Mouse (Mus musculus): ENCODE measurements around the gene Mink1. TPM values are rescaled to one million over a fixed set of nuclear protein-coding genes. Genes with fewer than 3 reads are reported as not detected.
A peak's percentile ranks its signal among the peaks of the same experiment; 100 is the strongest.
"Not testable (repeated sequence)": the region's sequence is repeated elsewhere in the genome, so short reads cannot be mapped to it uniquely, and the experiment has no call there.

Mink1 gene
- 63.2 TPM for polyA plus RNA-seq (2021)

DNA sequence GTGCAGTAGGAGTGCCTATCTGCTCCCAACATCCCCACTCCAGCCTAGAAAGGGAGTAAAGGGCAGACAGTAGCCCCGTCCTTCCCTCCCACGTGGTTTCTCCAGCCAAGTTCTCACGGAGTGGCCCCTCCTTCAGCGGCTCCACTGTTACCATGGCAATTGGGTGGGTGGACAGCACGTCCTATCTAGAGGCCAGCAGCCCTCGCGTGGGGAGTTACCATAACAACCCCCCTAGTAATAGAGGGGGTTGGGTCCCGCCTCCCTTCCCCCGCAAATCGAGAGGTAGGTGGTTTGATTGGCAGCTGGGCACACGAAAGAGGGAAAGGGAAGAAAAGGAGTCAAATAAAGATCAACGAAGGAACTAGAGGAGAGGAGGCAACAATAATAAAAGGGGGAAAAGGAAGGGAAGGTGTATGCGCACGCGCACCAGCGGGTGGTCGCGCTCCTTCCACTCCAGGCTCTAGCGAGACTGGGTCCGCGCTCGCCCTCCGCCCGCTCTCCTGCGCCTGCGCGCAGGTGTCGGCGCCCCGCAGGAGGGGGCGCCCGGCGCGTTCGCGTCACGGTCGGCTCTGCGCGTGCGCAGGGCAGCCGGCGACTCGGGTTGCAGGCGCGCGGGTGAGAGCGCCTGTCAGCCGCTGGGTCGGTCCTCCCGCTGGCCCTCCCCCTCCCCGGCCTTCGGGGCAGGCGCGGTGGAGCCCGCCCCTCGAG, at the start of gene Mink1:
Gene Mink1 (plus strand): TSS at position 595 of the 708 bp plus-strand sequence.
- H3K27me3 ChIP-seq, result no peaks in the 10 kb centered on the region
- ChIA-PET POLR2A (no interaction called here), CTCF (interaction anchor here (1.0 to 2.9 kb wide), 4 partner anchors 22 to 51 kb away, joined by 3 to 6 read pairs (median 4); partner anchors contain the start of gene Pld2)
- no peak for TF ChIP-seq CTCF (IDR thresholded peaks at IDR 0.05)
- in situ Hi-C loops (cut with MboI; ENCODE audit: low pct_unique_long_range_greater_than_20kb), result no loop called here
- DNase-seq (ENCODE audit: low read depth, low spot score) (peak; percentile 47), ATAC-seq (peak; percentile 73)

GRCm38 (mm10) chr11:70513520-70513919, 49.2 kb upstream of the Mink1 start:
- DNase-seq (ENCODE audit: low read depth, low spot score) (no peak), ATAC-seq (no peak)
- ChIA-PET POLR2A (no interaction called here), CTCF (interaction anchor here (1.0 to 1.5 kb wide), 5 partner anchors 13 to 104 kb away, joined by 3 to 5 read pairs (median 3); no protein-coding TSS in a partner anchor)
- TF ChIP-seq CTCF (IDR thresholded peaks at IDR 0.05), result no peak
- H3K27me3 ChIP-seq, result peaks cover 8% of the 10 kb centered on the region
- in situ Hi-C loops (cut with MboI; ENCODE audit: low pct_unique_long_range_greater_than_20kb), result no loop called here

DNA sequence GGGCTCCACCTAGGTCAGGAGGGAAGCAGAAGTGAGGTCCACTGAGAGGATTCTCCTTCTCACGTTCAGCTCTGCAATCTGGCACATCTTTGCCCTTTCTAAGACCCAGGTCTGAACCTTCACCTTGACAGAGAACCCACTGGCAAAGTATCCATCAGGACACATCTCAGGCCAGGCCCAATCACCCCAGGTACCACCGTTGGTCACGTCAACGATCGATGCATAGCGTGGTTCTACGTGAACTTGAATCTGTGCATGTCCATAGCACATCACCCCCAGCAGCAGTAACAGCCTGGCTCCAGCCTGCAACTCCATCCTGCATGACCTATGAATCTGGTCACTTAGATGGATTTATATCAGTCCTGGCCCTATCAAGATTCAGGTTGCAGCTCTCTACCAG, 48.4 kb upstream of the Mink1 start, which contains the start of gene Vmo1:
Gene Vmo1 (minus strand): TSS at position 329 of the 400 bp plus-strand sequence.
- in situ Hi-C loops (cut with MboI; ENCODE audit: low pct_unique_long_range_greater_than_20kb), result no loop called here
- H3K27me3 ChIP-seq, result peaks cover 8% of the 10 kb centered on the region
- TF ChIP-seq CTCF (IDR thresholded peaks at IDR 0.05), result no peak
- ATAC-seq, result no peak
- POLR2A ChIA-PET, result no interaction called here
- CTCF ChIA-PET, result interaction anchor here (1.0 to 1.5 kb wide), 5 partner anchors 13 to 103 kb away, joined by 3 to 5 read pairs (median 3); no protein-coding TSS in a partner anchor
- no peak for DNase-seq (ENCODE audit: low read depth, low spot score)

DNA sequence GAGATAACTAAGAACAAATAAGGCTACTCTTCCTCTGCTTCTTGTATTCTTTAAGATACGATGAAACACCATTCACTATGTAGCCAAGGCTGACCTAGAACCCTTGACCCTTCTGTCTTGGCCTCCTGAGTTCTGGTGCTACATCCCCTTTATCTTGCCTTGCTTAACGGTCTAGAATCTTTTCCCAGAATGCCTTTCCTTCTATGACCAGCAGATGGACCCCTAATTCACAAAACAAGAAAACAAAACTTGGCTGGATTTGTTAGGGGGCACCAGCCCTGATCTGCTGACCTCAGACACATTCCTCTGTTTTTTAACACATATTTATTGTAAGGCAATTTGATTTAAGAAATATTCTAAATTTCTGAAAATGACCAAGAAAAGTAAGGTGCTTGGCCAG, 46.3 kb upstream of the Mink1 start:
- ChIA-PET CTCF (interaction anchor here (1.2 to 2.5 kb wide), 4 partner anchors 16 to 105 kb away, joined by 4 to 9 read pairs (median 4); no protein-coding TSS in a partner anchor), POLR2A (no interaction called here)
- in situ Hi-C loops (cut with MboI; ENCODE audit: low pct_unique_long_range_greater_than_20kb), result loop anchor here (5.0 kb wide), 2 partner anchors 91 to 236 kb away; no protein-coding TSS in a partner anchor

DNA sequence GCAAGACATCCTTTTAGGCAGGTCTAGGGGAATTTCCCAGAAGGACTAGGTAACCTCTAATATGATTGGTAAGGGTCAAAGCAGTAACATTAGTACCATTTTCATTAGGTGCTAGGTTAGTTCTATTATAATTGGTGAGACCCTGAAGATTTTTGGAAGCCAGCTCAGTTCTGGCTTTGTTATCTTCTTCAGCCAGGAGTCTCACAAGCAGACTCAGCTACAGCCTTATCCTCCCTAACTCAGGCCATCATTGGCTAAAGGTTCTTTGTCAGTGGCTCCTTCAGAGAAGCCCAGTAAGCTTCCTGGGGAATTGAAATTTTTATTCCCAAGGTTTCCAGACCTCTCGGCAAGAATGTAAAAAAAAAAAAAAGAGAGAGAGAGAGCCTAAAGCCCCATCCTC, 44.2 kb upstream of the Mink1 start:
- H3K27me3 ChIP-seq, result peaks cover 2% of the 10 kb centered on the region
- DNase-seq (ENCODE audit: low read depth, low spot score), result no peak
- ATAC-seq, result no peak
- ChIA-PET POLR2A (interaction anchor here (0.6 to 0.7 kb wide), 2 partner anchors 11 to 85 kb away, joined by 3 to 4 read pairs; no protein-coding TSS in a partner anchor), CTCF (interaction anchor here (0.6 to 1.9 kb wide), 5 partner anchors 66 to 134 kb away, joined by 3 to 6 read pairs (median 3); partner anchors contain the start of gene Med11)
- no peak for TF ChIP-seq CTCF (IDR thresholded peaks at IDR 0.05)
- in situ Hi-C loops (cut with MboI; ENCODE audit: low pct_unique_long_range_greater_than_20kb), result loop anchor here (5.0 kb wide), 2 partner anchors 89 to 234 kb away; no protein-coding TSS in a partner anchor

More for the DNA sequence above, 46.3 kb upstream of the Mink1 start:
- ATAC-seq (no peak), DNase-seq (ENCODE audit: low read depth, low spot score) (no peak)
- TF ChIP-seq CTCF (IDR thresholded peaks at IDR 0.05), result peak; percentile 86
- H3K27me3 ChIP-seq, result peaks cover 8% of the 10 kb centered on the region

- ChIA-PET CTCF (interaction anchor here (1.0 to 1.9 kb wide), 3 partner anchors 67 to 108 kb away, joined by 3 to 6 read pairs (median 5); partner anchors contain the start of gene Med11), POLR2A (interaction anchor here (0.6 to 0.7 kb wide), 2 partner anchors 12 to 85 kb away, joined by 3 to 4 read pairs; no protein-coding TSS in a partner anchor)
- no peak for ATAC-seq
- in situ Hi-C loops (cut with MboI; ENCODE audit: low pct_unique_long_range_greater_than_20kb), result loop anchor here (5.0 kb wide), 2 partner anchors 88 to 233 kb away; no protein-coding TSS in a partner anchor
- no peak for TF ChIP-seq CTCF (IDR thresholded peaks at IDR 0.05)
- DNase-seq (ENCODE audit: low read depth, low spot score), result no peak
- no peaks in the 10 kb centered on the region for H3K27me3 ChIP-seq
Observed at GRCm38 (mm10) chr11:70518923-70519322, 43.8 kb upstream of the Mink1 start, which contains the start of gene Gltpd2. TSS of gene Gltpd2 (plus strand) at chr11:70519196.

DNA sequence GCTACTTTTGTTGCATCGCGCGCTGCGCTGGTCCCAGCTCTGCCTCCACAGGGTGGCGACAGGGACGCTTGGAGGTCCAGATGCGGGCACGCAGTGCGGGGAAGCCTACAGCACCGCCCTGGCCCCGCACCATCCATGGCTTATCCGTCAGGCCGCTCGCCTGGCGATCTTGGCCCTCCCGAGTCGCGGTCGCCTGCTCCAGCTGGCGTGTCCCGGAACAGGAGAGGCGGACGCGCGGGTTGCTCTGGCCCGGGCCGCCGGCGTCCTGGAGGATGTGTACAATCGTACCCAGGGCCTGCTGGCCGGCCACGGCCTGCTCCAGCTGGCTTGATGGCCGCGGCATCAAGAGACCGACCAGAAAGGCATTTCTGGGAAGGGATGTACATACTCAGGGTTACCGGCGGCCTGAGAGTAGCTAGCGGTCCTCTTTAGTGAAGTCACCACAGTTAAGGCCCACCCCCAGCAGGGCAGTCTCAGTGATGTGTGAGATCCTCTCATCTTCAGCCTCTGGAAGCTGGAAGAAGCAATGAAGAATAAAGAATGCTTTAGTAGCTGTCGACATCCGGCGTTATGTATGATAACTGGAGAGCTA, 42.4 kb upstream of the Mink1 start:
- no peak for DNase-seq (ENCODE audit: low read depth, low spot score)
- CTCF ChIA-PET, result interaction anchor here (1.3 kb wide), 1 partner anchor 68 kb away, joined by 4 read pairs; no protein-coding TSS in a partner anchor
- no peak for ATAC-seq
- no peak for TF ChIP-seq CTCF (IDR thresholded peaks at IDR 0.05)
- in situ Hi-C loops (cut with MboI; ENCODE audit: low pct_unique_long_range_greater_than_20kb), result no loop called here
- no peaks in the 10 kb centered on the region for H3K27me3 ChIP-seq
- POLR2A ChIA-PET, result interaction anchor here (1.0 kb wide), 1 partner anchor 90 kb away, joined by 3 read pairs; no protein-coding TSS in a partner anchor

GRCm38 (mm10) chr11:70523306-70523989, 39.2 kb upstream of the Mink1 start:
- CTCF ChIA-PET, result interaction anchor here (0.6 kb wide), 1 partner anchor 223 kb away, joined by 3 read pairs; no protein-coding TSS in a partner anchor
- H3K27me3 ChIP-seq; ATAC-seq; DNase-seq (ENCODE audit: low read depth, low spot score); in situ Hi-C loops (cut with MboI; ENCODE audit: low pct_unique_long_range_greater_than_20kb); POLR2A ChIA-PET: not testable (repeated sequence)

DNA sequence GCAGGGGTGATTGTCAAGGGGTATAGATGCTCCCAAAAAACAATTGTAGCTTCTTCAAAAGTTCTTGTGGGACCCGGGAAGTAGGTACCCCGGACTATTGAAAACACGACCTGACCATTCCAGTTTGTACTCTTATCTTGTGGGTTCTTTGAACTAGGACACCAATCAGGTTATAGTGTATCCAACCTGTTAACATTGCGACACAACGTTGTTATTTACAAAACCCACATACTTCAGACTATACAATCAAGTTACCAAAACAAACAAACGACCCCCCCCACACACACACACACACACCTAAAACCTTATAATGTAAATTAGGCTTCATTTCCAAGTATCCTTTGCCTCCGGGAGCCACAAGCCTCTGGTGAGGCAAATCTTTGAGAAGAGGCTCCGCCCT, 37.9 kb upstream of the Mink1 start:
- TF ChIP-seq CTCF (IDR thresholded peaks at IDR 0.05), result no peak
- in situ Hi-C loops (cut with MboI; ENCODE audit: low pct_unique_long_range_greater_than_20kb), result no loop called here
- CTCF ChIA-PET, result interaction anchor here (0.9 to 2.2 kb wide), 2 partner anchors 73 to 233 kb away, joined by 3 to 6 read pairs; no protein-coding TSS in a partner anchor
- POLR2A ChIA-PET, result interaction anchor here (0.6 to 0.8 kb wide), 4 partner anchors 61 to 598 kb away, joined by 3 to 9 read pairs (median 3); no protein-coding TSS in a partner anchor
- no peak for ATAC-seq
- DNase-seq (ENCODE audit: low read depth, low spot score), result no peak
- H3K27me3 ChIP-seq, result no peaks in the 10 kb centered on the region

All from Patski (cell line).